Mouse (Mus musculus) forebrain, postnatal 0 days (tissue): Measurements from ENCODE around the gene Zan. TPM values are rescaled to one million over a fixed set of nuclear protein-coding genes. Genes with fewer than 3 reads are reported as not detected.

ENCODE experiments used
- ATAC-seq: fragments of 200-750 bp; cut with Nextera tagmentation; 2 replicates; pipeline ENCODE4 v1.8.0; 2017; ENCODE audit warnings: mild to moderate bottlenecking, moderate library complexity
- DNase-seq: peaks from one replicate; pipeline ENCODE4 v3.0.0-alpha.2; 2015
- H3K27ac ChIP-seq: fragments of 300-500 bp; sonication (generic); 2 replicates; pipeline ENCODE4 v1.5.1; 2014; ENCODE audit warnings: low read depth, mild to moderate bottlenecking, antibody characterized with exemption, low read length, moderate library complexity, mixed read lengths
- H3K27me3 ChIP-seq: fragments of 300-500 bp; sonication (generic); 2 replicates; pipeline ENCODE4 v1.6.1; 2014; ENCODE audit warnings: mild to moderate bottlenecking, low read length, mixed read lengths; ENCODE audit not compliant: insufficient read depth
- H3K36me3 ChIP-seq: fragments of 300-500 bp; sonication (generic); 2 replicates; pipeline ENCODE4 v1.6.1; 2014; ENCODE audit warnings: mild to moderate bottlenecking, moderate library complexity; ENCODE audit not compliant: insufficient read depth
- H3K4me1 ChIP-seq: fragments of 300-500 bp; sonication (generic); 2 replicates; pipeline ENCODE4 v1.6.1; 2014; ENCODE audit warnings: antibody characterized with exemption; ENCODE audit not compliant: insufficient read depth
- H3K4me2 ChIP-seq: fragments of 300-500 bp; sonication (generic); 2 replicates; pipeline ENCODE4 v1.6.1; 2014; ENCODE audit warnings: low read depth, mild to moderate bottlenecking, moderate library complexity
- H3K4me3 ChIP-seq: fragments of 300-500 bp; sonication (generic); 2 replicates; pipeline ENCODE4 v1.5.1; 2014; ENCODE audit warnings: low read depth, low read length, mixed read lengths
- H3K9ac ChIP-seq: fragments of 300-500 bp; sonication (generic); 2 replicates; pipeline ENCODE4 v1.6.1; 2014; ENCODE audit warnings: mild to moderate bottlenecking
- H3K9me3 ChIP-seq: fragments of 300-500 bp; sonication (generic); 2 replicates; pipeline ENCODE4 v1.6.1; 2016; ENCODE audit warnings: low read length
- CTCF ChIP-seq: sonication (generic); IDR thresholded peaks from 2 replicates; pipeline ENCODE4 v1.5.1; 2016; ENCODE audit warnings: antibody characterized with exemption, control low read depth, low read depth
- WGBS: fragments of 180-500 bp; shearing (Covaris S2); extraction: QIAGEN DNeasy Blood & Tissue Kit; methylation state at CpG from one replicate; pipeline ENCODE4 v1.1.7; 2014; 5-methylcytosine and 5-hydroxymethylcytosine counted together
- polyA plus RNA-seq: library from polyadenylated mRNA; unstranded; fragments of >200 nt; fragmentation: Nextera tagmentation; extraction: Ambion mirVana; gene quantifications from 2 replicates; pipeline ENCODE4 v1.2.1, GENCODE M21; 2015
- total RNA-seq: library from RNA; depleted of rRNA; stranded (reverse); fragments of >200 nt; gene quantifications from 2 replicates; pipeline ENCODE4 v1.2.3, GENCODE M21; 2014; rRNA removed

Zan gene
- total and polyA plus RNA-seq, 2 experiments from 2014 or later = 0.08 to 0.62 TPM

- peak within 1 kb of the TSS; percentile 31 for H3K27ac ChIP-seq
- peak within 1 kb of the TSS; percentile 86 for H3K9ac ChIP-seq
- no peaks in the 10 kb centered on the region for H3K27me3 ChIP-seq
- H3K9me3 ChIP-seq = no peaks in the 10 kb centered on the region
- under 1% methylated on average over 44 of the region's 44 CpGs for whole genome bisulfite sequencing
- peak within 1 kb of the TSS; percentile 71 for H3K4me3 ChIP-seq
- H3K36me3 ChIP-seq = no peaks in the 10 kb centered on the region
- H3K4me2 ChIP-seq = peak within 1 kb of the TSS; percentile 85
- 0 out of 2 replicates have a peak, but pooled peaks cover 7% of the 10 kb centered on the region for H3K4me1 ChIP-seq
- peak; percentile 92 for ATAC-seq
- peak; percentile 85 for TF ChIP-seq CTCF
- peak; percentile 96 for DNase-seq
Measured at GRCm38 (mm10) chr5:137333512-137334174, 143.2 kb downstream of the Zan start, which contains the start of gene Slc12a9. Gene Slc12a9 (minus strand): TSS chr5:137333597.

- no peaks in the 10 kb centered on the region for H3K27me3 ChIP-seq
- ATAC-seq (peak; percentile 19), DNase-seq (peak; percentile 13)
- no peak for TF ChIP-seq CTCF
- 0 out of 2 replicates have a peak, but pooled peaks cover 7% of the 10 kb centered on the region for H3K4me1 ChIP-seq
- H3K4me2 ChIP-seq = peak overlapping the region; percentile 85
- H3K36me3 ChIP-seq = 0 out of 2 replicates have a peak, but pooled peaks cover 3% of the 10 kb centered on the region
- WGBS = 15% methylated on average over 15 of the region's 15 CpGs
- H3K4me3 ChIP-seq = peak overlapping the region; percentile 71
- H3K27ac ChIP-seq = no peak overlapping the region; the same call in 1 of the 2 replicates
- H3K9ac ChIP-seq = peak overlapping the region; percentile 86
- H3K9me3 ChIP-seq = no peaks in the 10 kb centered on the region
Measured at GRCm38 (mm10) chr5:137332857-137333511, 143.9 kb downstream of the Zan start.

GRCm38 (mm10) chr5:137330910-137331309 is 146.0 kb downstream of the Zan start:
- no peak for ATAC-seq
- Histone ChIP-seq H3K4me2 (no peak overlapping the region), H3K4me3 (no peak overlapping the region), H3K9ac (no peak overlapping the region), H3K9me3 (no peaks in the 10 kb centered on the region), H3K27me3 (no peaks in the 10 kb centered on the region), H3K27ac (no peak overlapping the region), H3K36me3 (peaks cover 14% of the 10 kb centered on the region; the same call in 1 of the 2 replicates), H3K4me1 (0 out of 2 replicates have a peak, but pooled peaks cover 7% of the 10 kb centered on the region)
- no peak for TF ChIP-seq CTCF
- no peak for DNase-seq
- WGBS = 88% methylated on average over 7 of the region's 7 CpGs

Other genes with a start within 250 kb of the Zan start
- gene Ache, start 189.5 kb downstream of the Zan start, total RNA-seq = 48.4 and 73.2 TPM in 2 replicates
- gene Ache, start 189.5 kb downstream of the Zan start, polyA plus RNA-seq = 44.3 and 69.1 TPM in 2 replicates
- gene Ufsp1, start 182.4 kb downstream of the Zan start, total RNA-seq = 15.2 and 16.2 TPM in 2 replicates
- gene Ufsp1, start 182.4 kb downstream of the Zan start, polyA plus RNA-seq = 15.8 and 23.4 TPM in 2 replicates
- 136 and 153 TPM in 2 replicates for gene Srrt, start 169.4 kb downstream of the Zan start, total RNA-seq
- 52.3 and 55.6 TPM in 2 replicates for gene Srrt, start 169.4 kb downstream of the Zan start, polyA plus RNA-seq
- gene Trip6, start 162.7 kb downstream of the Zan start, total RNA-seq = 10.8 and 11.4 TPM in 2 replicates
- gene Trip6, start 162.7 kb downstream of the Zan start, polyA plus RNA-seq = 9.9 and 11.6 TPM in 2 replicates
- gene Slc12a9, start 143.5 kb downstream of the Zan start, total RNA-seq = 19.3 and 21.8 TPM in 2 replicates
- gene Slc12a9, start 143.5 kb downstream of the Zan start, polyA plus RNA-seq = 12.5 and 18.4 TPM in 2 replicates
- gene Ephb4, start 127.0 kb downstream of the Zan start, total RNA-seq = 8.9 and 12.7 TPM in 2 replicates
- 3.5 and 4.9 TPM in 2 replicates for gene Ephb4, start 127.0 kb downstream of the Zan start, polyA plus RNA-seq
- 79.1 and 80.6 TPM in 2 replicates for gene Pop7, start 25.5 kb upstream of the Zan start, total RNA-seq
- gene Pop7, start 25.5 kb upstream of the Zan start, polyA plus RNA-seq = 99.2 and 110 TPM in 2 replicates
- gene Gigyf1, start 41.5 kb upstream of the Zan start, total RNA-seq = 21.1 and 25.2 TPM in 2 replicates
- 6.1 and 10.6 TPM in 2 replicates for gene Gigyf1, start 41.5 kb upstream of the Zan start, polyA plus RNA-seq
- not detected in 2 replicates for gene Epo, start 56.2 kb upstream of the Zan start, total RNA-seq
- gene Epo, start 56.2 kb upstream of the Zan start, polyA plus RNA-seq = not detected in 2 replicates
- 1,237 and 1,339 TPM in 2 replicates for gene Gnb2, start 56.4 kb upstream of the Zan start, total RNA-seq
- gene Gnb2, start 56.4 kb upstream of the Zan start, polyA plus RNA-seq = 766 and 769 TPM in 2 replicates
- 234 and 254 TPM in 2 replicates for gene Actl6b, start 76.5 kb upstream of the Zan start, total RNA-seq
- 256 and 281 TPM in 2 replicates for gene Actl6b, start 76.5 kb upstream of the Zan start, polyA plus RNA-seq
- 12.6 and 16.3 TPM in 2 replicates for gene Tfr2, start 92.8 kb upstream of the Zan start, total RNA-seq
- gene Tfr2, start 92.8 kb upstream of the Zan start, polyA plus RNA-seq = 9.4 and 11.7 TPM in 2 replicates
- 4.9 and 5.8 TPM in 2 replicates for gene Mospd3, start 124.0 kb upstream of the Zan start, total RNA-seq
- 61.5 and 67.9 TPM in 2 replicates for gene Mospd3, start 124.0 kb upstream of the Zan start, polyA plus RNA-seq
- gene Pcolce, start 136.7 kb upstream of the Zan start, total RNA-seq = 13.1 and 22.5 TPM in 2 replicates
- 18.1 and 20.3 TPM in 2 replicates for gene Pcolce, start 136.7 kb upstream of the Zan start, polyA plus RNA-seq
- 0.23 and 0.24 TPM in 2 replicates for gene Fbxo24, start 151.9 kb upstream of the Zan start, total RNA-seq
- gene Fbxo24, start 151.9 kb upstream of the Zan start, polyA plus RNA-seq = 0.09 and 0.10 TPM in 2 replicates
- 3.3 and 5.6 TPM in 2 replicates for gene Lrch4, start 152.1 kb upstream of the Zan start, total RNA-seq
- gene Lrch4, start 152.1 kb upstream of the Zan start, polyA plus RNA-seq = 11.3 and 12.8 TPM in 2 replicates
- 3.6 and 6.1 TPM in 2 replicates for gene Gm20605, start 152.1 kb upstream of the Zan start, total RNA-seq
- 1.9 and 2.4 TPM in 2 replicates for gene Gm20605, start 152.1 kb upstream of the Zan start, polyA plus RNA-seq
- 4.4 and 4.6 TPM in 2 replicates for gene Sap25, start 164.3 kb upstream of the Zan start, total RNA-seq
- gene Sap25, start 164.3 kb upstream of the Zan start, polyA plus RNA-seq = 1.8 TPM in 2 replicates
- gene Irs3, start 168.7 kb upstream of the Zan start, total RNA-seq = 0.31 and 0.76 TPM in 2 replicates
- 0.08 and 0.29 TPM in 2 replicates for gene Irs3, start 168.7 kb upstream of the Zan start, polyA plus RNA-seq
- gene Agfg2, start 207.7 kb upstream of the Zan start, total RNA-seq = 18.7 and 22.1 TPM in 2 replicates
- 12.6 and 15.0 TPM in 2 replicates for gene Agfg2, start 207.7 kb upstream of the Zan start, polyA plus RNA-seq